Mouse (Mus musculus) adrenal gland, postnatal 10 days (tissue): Measurements from ENCODE around the gene Pank2. TPM values are rescaled to one million over a fixed set of nuclear protein-coding genes. Genes with fewer than 3 reads are reported as not detected.

ENCODE experiments used
- DNase-seq: peaks from one replicate; pipeline ENCODE4 v3.0.0; 2021; ENCODE audit warnings: mixed read lengths
- microRNA-seq: library from miRNA; unstranded; fragments of <30 nt; microRNA quantifications from one replicate; pipeline ENCODE4 v1.2.0, GENCODE M21; 2021
- total RNA-seq, 2 experiments: library from RNA; stranded (reverse); gene quantifications; 2 replicates each; pipeline ENCODE4 v1.2.3; 2021

The Pank2 gene
- total RNA-seq, 2 experiments from 2014 or later, result 52.7 to 57.7 TPM

GRCm38 (mm10) chr2:131323675-131324074, 61.4 kb downstream of the Pank2 start:
- no peak for DNase-seq

- no peak for DNase-seq
Measured at GRCm38 (mm10) chr2:131326044-131326443, 63.7 kb downstream of the Pank2 start.

- DNase-seq, result no peak
Measured at GRCm38 (mm10) chr2:131328981-131329380, 66.7 kb downstream of the Pank2 start.

DNA sequence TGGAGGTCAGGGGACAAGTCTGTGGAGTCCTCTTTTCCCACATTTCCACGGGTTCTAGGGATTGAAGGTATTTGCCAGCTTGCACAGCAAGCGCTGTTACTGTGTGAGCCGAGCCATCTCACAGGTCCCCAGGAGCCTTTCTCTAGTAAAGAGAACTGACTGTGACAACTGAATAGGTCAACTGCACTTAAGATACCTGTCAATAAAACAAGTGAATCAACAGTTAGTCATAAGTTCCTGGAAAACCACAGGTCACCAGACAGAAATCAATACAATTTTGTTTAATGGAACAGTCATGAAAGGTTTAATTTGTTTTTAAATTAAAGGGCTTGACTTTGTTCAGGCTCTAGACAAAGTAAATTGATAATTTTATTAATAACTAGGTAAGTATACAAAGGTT, 68.3 kb downstream of the Pank2 start:
- DNase-seq, result no peak

- DNase-seq, result no peak
Measured at GRCm38 (mm10) chr2:131337602-131338001, 75.3 kb downstream of the Pank2 start.

- peak; percentile 62 for DNase-seq
Measured at GRCm38 (mm10) chr2:131344449-131344848, 82.2 kb downstream of the Pank2 start.

GRCm38 (mm10) chr2:131345556-131345955, 83.3 kb downstream of the Pank2 start:
- DNase-seq, result no peak

Small RNA genes lying within 50 kb of the gene (microRNA-seq; reads per million reads assigned to microRNA genes)
- 59.1 reads per million, percentile 37 among the genes with 10 or more reads in this experiment for gene Mir103-2

Other genes with a start within 250 kb of the Pank2 start
- gene Gfra4, start 219.4 kb upstream of the Pank2 start, total RNA-seq, result 10 to 100 TPM in 1 of 2 experiments, 1 to 10 TPM in 1; 8.5 to 15.1 TPM
- gene Adam33, start 198.7 kb upstream of the Pank2 start, total RNA-seq, result 1 to 10 TPM; 2.4 to 3.9 TPM
- 1 to 10 TPM; 3.8 to 3.9 TPM for gene Siglec1, start 175.7 kb upstream of the Pank2 start, total RNA-seq
- 10 to 100 TPM; 23.5 to 27.5 TPM for gene Hspa12b, start 135.2 kb upstream of the Pank2 start, total RNA-seq
- not detected for gene Gm11037, start 129.0 kb upstream of the Pank2 start, total RNA-seq
- 10 to 100 TPM; 82.0 to 96.4 TPM for gene 1700037H04Rik, start 102.4 kb upstream of the Pank2 start, total RNA-seq
- gene Cenpb, start 82.4 kb upstream of the Pank2 start, total RNA-seq, result 10 to 100 TPM; 76.2 to 86.6 TPM
- gene Cdc25b, start 75.5 kb upstream of the Pank2 start, total RNA-seq, result 10 to 100 TPM; 13.6 to 22.4 TPM
- 10 to 100 TPM in 1 of 2 experiments, 1 to 10 TPM in 1; 7.4 to 10.5 TPM for gene Spef1, start 75.2 kb upstream of the Pank2 start, total RNA-seq
- gene Ap5s1, start 55.4 kb upstream of the Pank2 start, total RNA-seq, result 10 to 100 TPM; 16.9 to 25.8 TPM
- 10 to 100 TPM; 36.2 to 46.4 TPM for gene Mavs, start 28.4 kb upstream of the Pank2 start, total RNA-seq
- gene Rnf24, start 90.4 kb downstream of the Pank2 start, total RNA-seq, result 1 to 10 TPM; 9.3 to 10.0 TPM
- 10 to 100 TPM; 20.1 to 21.0 TPM for gene Smox, start 229.0 kb downstream of the Pank2 start, total RNA-seq